ENCODE assay signal across 8 mouse cellular contexts in the genomic region with DNA sequence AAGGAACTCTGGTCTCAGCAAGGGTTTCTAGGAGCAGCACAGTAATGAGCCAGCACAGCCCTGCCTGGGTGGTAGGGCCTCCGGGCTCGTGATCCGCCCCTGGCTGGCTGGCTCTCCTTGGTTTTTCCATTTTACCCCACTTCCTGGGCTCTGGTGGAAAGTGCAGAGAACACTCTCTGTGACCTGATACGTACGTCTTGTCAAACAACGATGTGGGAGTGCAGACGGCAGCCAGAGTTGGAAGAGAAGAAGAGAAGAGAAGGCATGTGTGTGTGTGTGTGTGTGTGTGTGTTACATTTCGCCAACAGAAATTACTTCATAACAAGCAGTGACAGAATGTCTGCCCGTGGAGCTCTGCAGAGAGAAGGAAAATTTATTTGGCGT.
DNase-seq lines count a peak whose midpoint lies in the region; ATAC-seq and TF ChIP-seq lines count a peak whose summit lies in the region.

No protein-coding gene starts in this region.

- no peak for TF ChIP-seq CTCF in testis, adult 2 months (IDR thresholded peaks at IDR 0.05; ENCODE audit: control insufficient read depth, insufficient read depth, insufficient replicate concordance, low read depth, low read length)

- no peaks in the 10 kb centered on the region for H3K9me3 ChIP-seq in forebrain, embryonic 12.5 days
- H3K9me3 ChIP-seq in forebrain, embryonic 15.5 days: no peaks in the 10 kb centered on the region
- no peaks in the 10 kb centered on the region for H3K9me3 ChIP-seq in limb, embryonic 10.5 days (replicated peaks)
- no peaks in the 10 kb centered on the region for H3K9me3 ChIP-seq in midbrain, embryonic 13.5 days

- 0 out of 2 replicates have a peak overlapping the region, but pooled peaks have one; percentile 19 for H3K27ac ChIP-seq in forebrain, embryonic 12.5 days
- no peak overlapping the region for H3K27ac ChIP-seq in forebrain, embryonic 15.5 days (replicated peaks)
- H3K27ac ChIP-seq in testis, adult 2 months (ENCODE audit: control insufficient read depth, insufficient read depth, low read depth, low read length): 0 out of 2 replicates have a peak overlapping the region, but pooled peaks have one; percentile 39
- peak overlapping the region; percentile 86 for H3K27ac ChIP-seq in limb, embryonic 10.5 days
- H3K27ac ChIP-seq in midbrain, embryonic 13.5 days: no peak overlapping the region

- no peak for DNase-seq in testis, postnatal 14 days (ENCODE audit: low spot score)
- peak; percentile 59 for DNase-seq in limb, embryonic 10.5 days (ENCODE audit: low spot score)
- no peak for DNase-seq in thymus, postnatal 36 days

- ATAC-seq in forebrain, embryonic 12.5 days (ENCODE audit: low FRiP score): no peak
- no peak for ATAC-seq in forebrain, embryonic 15.5 days (replicated peaks)
- no peak for ATAC-seq in erythroid progenitor cell, adult 5-6 weeks (replicated peaks; ENCODE audit: low FRiP score, poor library complexity, severe bottlenecking)
- no peak for ATAC-seq in midbrain, embryonic 13.5 days

- no peaks in the 10 kb centered on the region for H3K27me3 ChIP-seq in forebrain, embryonic 12.5 days
- H3K27me3 ChIP-seq in forebrain, embryonic 15.5 days: no peaks in the 10 kb centered on the region
- no peaks in the 10 kb centered on the region for H3K27me3 ChIP-seq in testis, adult 2 months (ENCODE audit: control insufficient read depth, insufficient read depth, low read length)
- H3K27me3 ChIP-seq in limb, embryonic 10.5 days (ENCODE audit: low read depth, poor library complexity, severe bottlenecking): no peaks in the 10 kb centered on the region
- no peaks in the 10 kb centered on the region for H3K27me3 ChIP-seq in midbrain, embryonic 13.5 days

- TF ChIP-seq POLR2A in testis, adult 2 months (IDR thresholded peaks at IDR 0.05; ENCODE audit: control insufficient read depth, low read depth, low read length): no peak

- no peaks in the 10 kb centered on the region; the same call in 1 of the 2 replicates for H3K4me1 ChIP-seq in forebrain, embryonic 12.5 days
- peaks cover 7% of the 10 kb centered on the region; the same call in 1 of the 2 replicates for H3K4me1 ChIP-seq in forebrain, embryonic 15.5 days
- H3K4me1 ChIP-seq in testis, adult 2 months (ENCODE audit: control insufficient read depth, insufficient read depth, low read length): peaks cover 8% of the 10 kb centered on the region
- peaks cover 38% of the 10 kb centered on the region for H3K4me1 ChIP-seq in limb, embryonic 10.5 days
- H3K4me1 ChIP-seq in midbrain, embryonic 13.5 days (replicated peaks): 0 out of 2 replicates have a peak, but pooled peaks cover 4% of the 10 kb centered on the region

- no peak overlapping the region for H3K4me2 ChIP-seq in forebrain, embryonic 12.5 days
- no peak overlapping the region for H3K4me2 ChIP-seq in forebrain, embryonic 15.5 days (replicated peaks)
- H3K4me2 ChIP-seq in midbrain, embryonic 13.5 days (replicated peaks): no peak overlapping the region

- no peak overlapping the region for H3K4me3 ChIP-seq in forebrain, embryonic 12.5 days (replicated peaks)
- no peak overlapping the region for H3K4me3 ChIP-seq in forebrain, embryonic 15.5 days
- H3K4me3 ChIP-seq in testis, adult 2 months (ENCODE audit: control insufficient read depth, low read depth, low read length): no peak overlapping the region
- no peak overlapping the region for H3K4me3 ChIP-seq in limb, embryonic 10.5 days
- H3K4me3 ChIP-seq in midbrain, embryonic 13.5 days (replicated peaks): no peak overlapping the region

- WGBS in forebrain, embryonic 12.5 days: 74% methylated on average over 10 of the region's 10 CpGs
- 61% methylated on average over 10 of the region's 10 CpGs for WGBS in forebrain, embryonic 15.5 days
- WGBS in limb, embryonic 10.5 days: 48% methylated on average over 10 of the region's 10 CpGs
- 80% methylated on average over 10 of the region's 10 CpGs for WGBS in midbrain, embryonic 13.5 days

- no peak overlapping the region for H3K9ac ChIP-seq in forebrain, embryonic 12.5 days
- no peak overlapping the region for H3K9ac ChIP-seq in forebrain, embryonic 15.5 days (replicated peaks)
- no peak overlapping the region for H3K9ac ChIP-seq in midbrain, embryonic 13.5 days (replicated peaks)

- H3K36me3 ChIP-seq in forebrain, embryonic 12.5 days (replicated peaks): no peaks in the 10 kb centered on the region
- no peaks in the 10 kb centered on the region for H3K36me3 ChIP-seq in forebrain, embryonic 15.5 days
- no peaks in the 10 kb centered on the region for H3K36me3 ChIP-seq in testis, adult 2 months (ENCODE audit: control insufficient read depth, insufficient read depth, low read length)
- no peaks in the 10 kb centered on the region for H3K36me3 ChIP-seq in limb, embryonic 10.5 days
- no peaks in the 10 kb centered on the region for H3K36me3 ChIP-seq in midbrain, embryonic 13.5 days

Comparison
In these comparisons a context has a peak if more than half of its experiments do, and no peak if none do; other contexts are left out.
1. H3K27ac ChIP-seq: peak in forebrain, embryonic 12.5 days (single experiment), testis, adult 2 months (single experiment) and limb, embryonic 10.5 days (single experiment); none in forebrain, embryonic 15.5 days (single experiment) and midbrain, embryonic 13.5 days (single experiment).